10 mouse cellular contexts compared by ENCODE assay signal in the genomic region with DNA sequence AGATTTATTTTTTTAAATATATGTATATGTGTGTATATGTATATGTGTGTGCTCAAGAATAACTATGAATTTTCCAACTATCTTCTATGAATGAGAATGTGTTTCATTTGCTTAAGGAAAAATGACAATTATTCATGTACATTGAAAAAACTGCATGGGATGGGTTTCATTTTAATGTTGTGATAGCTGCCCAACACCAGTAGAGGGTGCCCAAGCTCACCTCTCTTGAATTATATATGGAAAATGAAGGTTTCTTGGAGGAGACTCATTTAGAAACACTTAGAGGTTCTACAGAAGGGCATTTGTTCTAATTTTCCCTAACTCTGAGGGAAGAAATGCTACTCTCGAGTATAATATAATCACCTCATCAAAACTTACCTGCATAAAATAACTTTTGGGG. TPM values are rescaled to one million over a fixed set of nuclear protein-coding genes. Genes with fewer than 3 reads are reported as not detected.
A peak's percentile ranks its signal among the peaks of the same experiment; 100 is the strongest.
DNase-seq lines count a peak whose midpoint lies in the region; ATAC-seq and TF ChIP-seq lines count a peak whose summit lies in the region.
"Had no signal": no experiment of that assay in that cellular context is flagged by ENCODE, and none has a peak within 500 bp of the region (broad histone marks: within the 10 kb centered on the region; RNA-seq: fewer than 3 reads in every experiment).

No protein-coding gene starts in this region.

- 82% methylated on average over 1 of the region's 1 CpGs for WGBS in forebrain, postnatal 0 days
- WGBS in forebrain, embryonic 15.5 days, result 91% methylated on average over 1 of the region's 1 CpGs
- WGBS in liver, postnatal 0 days (ENCODE audit: insufficient replicate concordance), result 65% methylated on average over 1 of the region's 1 CpGs
- WGBS in liver, embryonic 12.5 days (ENCODE audit: insufficient replicate concordance), result 57% methylated on average over 1 of the region's 1 CpGs

- no peak overlapping the region for H3K4me3 ChIP-seq in forebrain, postnatal 0 days (ENCODE audit: low read depth, low read length)
- H3K4me3 ChIP-seq in forebrain, embryonic 15.5 days, result no peak overlapping the region
- H3K4me3 ChIP-seq in liver, postnatal 0 days (ENCODE audit: low read depth, low read length), result no peak overlapping the region
- H3K4me3 ChIP-seq in liver, embryonic 12.5 days, result no peak overlapping the region
- H3K4me3 ChIP-seq in ES-E14 (ENCODE audit: insufficient read depth in 1 of 2, low read depth in 1 of 2, low read length in 2 of 2, poor library complexity in 1 of 2, severe bottlenecking in 1 of 2), result no peak overlapping the region
- H3K4me3 ChIP-seq: hindbrain, embryonic 12.5 days had no signal

- H3K36me3 ChIP-seq in forebrain, postnatal 0 days (ENCODE audit: insufficient read depth), result no peaks in the 10 kb centered on the region
- H3K36me3 ChIP-seq in forebrain, embryonic 15.5 days, result no peaks in the 10 kb centered on the region
- no peaks in the 10 kb centered on the region for H3K36me3 ChIP-seq in liver, postnatal 0 days (replicated peaks; ENCODE audit: insufficient read depth, low read length)
- no peaks in the 10 kb centered on the region for H3K36me3 ChIP-seq in liver, embryonic 12.5 days
- no peaks in the 10 kb centered on the region for H3K36me3 ChIP-seq in ES-E14 (ENCODE audit: control insufficient read depth, insufficient read depth, low read length, poor library complexity, severe bottlenecking)

- H3K27me3 ChIP-seq in forebrain, postnatal 0 days (ENCODE audit: insufficient read depth, low read length), result no peaks in the 10 kb centered on the region
- H3K27me3 ChIP-seq in forebrain, embryonic 15.5 days, result no peaks in the 10 kb centered on the region
- no peaks in the 10 kb centered on the region for H3K27me3 ChIP-seq in liver, postnatal 0 days (ENCODE audit: insufficient read depth, low read length)
- no peaks in the 10 kb centered on the region for H3K27me3 ChIP-seq in liver, embryonic 12.5 days (replicated peaks)
- H3K27me3 ChIP-seq: hindbrain, embryonic 12.5 days had no signal

- no peak for TF ChIP-seq EP300 in liver, postnatal 0 days (IDR thresholded peaks at IDR 0.05; ENCODE audit: low read depth)

- no peak overlapping the region for H3K4me2 ChIP-seq in forebrain, postnatal 0 days (ENCODE audit: low read depth)
- no peak overlapping the region for H3K4me2 ChIP-seq in forebrain, embryonic 15.5 days (replicated peaks)
- H3K4me2 ChIP-seq in liver, postnatal 0 days (ENCODE audit: low read depth, low read length), result no peak overlapping the region
- no peak overlapping the region for H3K4me2 ChIP-seq in liver, embryonic 12.5 days
- H3K4me2 ChIP-seq: hindbrain, embryonic 12.5 days had no signal

- peak; percentile 66 for DNase-seq in forebrain, postnatal 0 days
- no peak for DNase-seq in liver, postnatal 0 days
- DNase-seq in ES-E14 (ENCODE audit: low read depth, low spot score), result no peak
- DNase-seq in induced T-regulatory cell, adult 2 months (ENCODE audit: low read depth), result peak; percentile 46
- no peak for DNase-seq in adrenal gland, postnatal 25 days

- in situ Hi-C loops in ES-E14 (cut with MboI; ENCODE audit: low sequenced_read_pairs in 2 of 2, unreplicated experiment in 2 of 2), result loop anchor here in 1 of 2 experiments (25.0 kb wide), 1 partner anchor 127 kb away; no protein-coding TSS in a partner anchor

- ATAC-seq in forebrain, postnatal 0 days, result 0 out of 2 replicates have a peak, but pooled peaks have one; percentile 36
- no peak for ATAC-seq in forebrain, embryonic 15.5 days (replicated peaks)
- no peak for ATAC-seq in liver, postnatal 0 days
- ATAC-seq in liver, embryonic 12.5 days, result no peak
- no peak for ATAC-seq in activated CD4-positive, CD25-positive, alpha-beta regulatory T cell, adult 4 months

- no peak overlapping the region for H3K9ac ChIP-seq in forebrain, postnatal 0 days
- H3K9ac ChIP-seq in forebrain, embryonic 15.5 days (replicated peaks), result no peak overlapping the region
- no peak overlapping the region for H3K9ac ChIP-seq in liver, postnatal 0 days (replicated peaks)
- no peak overlapping the region for H3K9ac ChIP-seq in liver, embryonic 12.5 days
- no peak overlapping the region for H3K9ac ChIP-seq in ES-E14 (ENCODE audit: insufficient read depth, low read depth, low read length, poor library complexity, severe bottlenecking)
- H3K9ac ChIP-seq: hindbrain, embryonic 12.5 days had no signal

- H3K4me1 ChIP-seq in forebrain, postnatal 0 days (ENCODE audit: insufficient read depth), result no peaks in the 10 kb centered on the region
- no peaks in the 10 kb centered on the region for H3K4me1 ChIP-seq in forebrain, embryonic 15.5 days
- no peaks in the 10 kb centered on the region for H3K4me1 ChIP-seq in liver, postnatal 0 days (ENCODE audit: insufficient read depth)
- H3K4me1 ChIP-seq in liver, embryonic 12.5 days, result no peaks in the 10 kb centered on the region
- H3K4me1 ChIP-seq in ES-E14 (ENCODE audit: control insufficient read depth in 2 of 2, insufficient read depth in 2 of 2, low read length in 2 of 2, poor library complexity in 1 of 2), result peaks cover 0 to 6% of the 10 kb centered on the region in 2 experiments; a peak in 2 of 4 replicates
- H3K4me1 ChIP-seq: hindbrain, embryonic 12.5 days had no signal

- no peaks in the 10 kb centered on the region for H3K9me3 ChIP-seq in forebrain, postnatal 0 days (ENCODE audit: low read length)
- no peaks in the 10 kb centered on the region for H3K9me3 ChIP-seq in forebrain, embryonic 15.5 days
- H3K9me3 ChIP-seq in liver, postnatal 0 days (ENCODE audit: low read length), result no peaks in the 10 kb centered on the region
- H3K9me3 ChIP-seq in liver, embryonic 12.5 days (replicated peaks), result no peaks in the 10 kb centered on the region
- H3K9me3 ChIP-seq in ES-E14 (ENCODE audit: control insufficient read depth, insufficient read depth, low read depth, low read length), result no peaks in the 10 kb centered on the region
- H3K9me3 ChIP-seq: hindbrain, embryonic 12.5 days had no signal

- no peak overlapping the region for H3K27ac ChIP-seq in forebrain, postnatal 0 days (ENCODE audit: low read depth, low read length)
- no peak overlapping the region for H3K27ac ChIP-seq in forebrain, embryonic 15.5 days (replicated peaks)
- H3K27ac ChIP-seq in liver, postnatal 0 days (ENCODE audit: low read depth), result no peak overlapping the region
- no peak overlapping the region for H3K27ac ChIP-seq in liver, embryonic 12.5 days
- no peak overlapping the region for H3K27ac ChIP-seq in ES-E14 (ENCODE audit: insufficient read depth, low read depth, low read length, poor library complexity, severe bottlenecking)
- H3K27ac ChIP-seq: hindbrain, embryonic 12.5 days had no signal

- TF ChIP-seq CTCF in forebrain, postnatal 0 days (IDR thresholded peaks at IDR 0.05; ENCODE audit: low read depth), result peak; percentile 71
- TF ChIP-seq CTCF in liver, postnatal 0 days (IDR thresholded peaks at IDR 0.05; ENCODE audit: low read depth), result peak; percentile 56

TF ChIP-seq in ES-E14, 5 proteins besides CTCF, POLR2A, EP300 and RAD21:
- TF ChIP-seq ZNF384 (IDR thresholded peaks at IDR 0.05; ENCODE audit: low read depth, low read length) (0 out of 2 replicates have a peak, but pooled peaks have one; percentile 32), MAFK (IDR thresholded peaks at IDR 0.05; ENCODE audit: insufficient read depth, low read depth, low read length) (no peak), CHD2 (IDR thresholded peaks at IDR 0.05; ENCODE audit: low read depth, low read length) (no peak), ZC3H11A (IDR thresholded peaks at IDR 0.05; ENCODE audit: borderline replicate concordance, low read depth, low read length) (no peak), HCFC1 (IDR thresholded peaks at IDR 0.05; ENCODE audit: borderline replicate concordance, insufficient read depth, low read length) (no peak)

RNA-seq across cellular contexts. Expression of a gene that starts 35.7 kb away (rescaled TPM):
- total RNA-seq in forebrain, postnatal 0 days (2014; rRNA removed), result 34.6 and 41.7 TPM in 2 replicates
- 5.7 and 9.6 TPM in 2 replicates for polyA plus RNA-seq in forebrain, postnatal 0 days (2015; fragmentation: Nextera tagmentation; extraction: Ambion mirVana)
- polyA plus RNA-seq in forebrain, embryonic 15.5 days (2015; fragmentation: Nextera tagmentation; extraction: Ambion mirVana), result 14.8 and 15.4 TPM in 2 replicates
- polyA plus RNA-seq in liver, postnatal 0 days (2015; fragmentation: Nextera tagmentation; extraction: Ambion mirVana), result 0.06 and 0.08 TPM in 2 replicates
- 0.35 and 0.48 TPM in 2 replicates for polyA plus RNA-seq in liver, embryonic 12.5 days (2016; fragmentation: Nextera tagmentation; extraction: Ambion mirVana)
- total RNA-seq in ES-E14 (2012; rRNA removed), result 0.42 and 0.58 TPM in 2 replicates
- 3.4 and 5.1 TPM in 2 replicates for total RNA-seq in adrenal gland, postnatal 25 days (2021)
- polyA plus RNA-seq in activated CD4-positive, CD25-positive, alpha-beta regulatory T cell, adult 4 months (2017; shearing (Covaris generic)), result not detected
- total RNA-seq: megakaryocyte, adult 5-6 weeks had no signal

Comparison
In these comparisons a context has a peak if more than half of its experiments do, and no peak if none do; other contexts are left out.
1. DNase-seq: peak in forebrain, postnatal 0 days (single experiment) and induced T-regulatory cell, adult 2 months (single experiment); none in liver, postnatal 0 days (single experiment), ES-E14 (single experiment) and adrenal gland, postnatal 25 days (single experiment).